Mouse (Mus musculus) megakaryocyte, adult 5-6 weeks (primary cell): Measurements from ENCODE around the gene Tmprss9. TPM values are rescaled to one million over a fixed set of nuclear protein-coding genes. Genes with fewer than 3 reads are reported as not detected.

ENCODE experiments used
- ATAC-seq: 2 replicates; pipeline ENCODE4 v1.8.0; 2016; ENCODE audit warnings: mild to moderate bottlenecking, inconsistent platforms; ENCODE audit not compliant: poor library complexity, severe bottlenecking
- total RNA-seq, 2 experiments: library from RNA; stranded (forward) in 1 of 2; stranded (reverse) in 1 of 2; fragments of 153-499, 151-499 nt in 1 of 2; fragments of 221-1000, 200-1000 nt in 1 of 2; gene quantifications; 2 replicates each; pipeline versions ENCODE4 v1.2.3 to v1.2.4; 2015 to 2017

Gene Tmprss9
- total RNA-seq, 2 experiments from 2014 or later = not detected

GRCm38 (mm10) chr10:80842334-80842733 lies 29.3 kb upstream of the Tmprss9 start:
- no peak for ATAC-seq

DNA sequence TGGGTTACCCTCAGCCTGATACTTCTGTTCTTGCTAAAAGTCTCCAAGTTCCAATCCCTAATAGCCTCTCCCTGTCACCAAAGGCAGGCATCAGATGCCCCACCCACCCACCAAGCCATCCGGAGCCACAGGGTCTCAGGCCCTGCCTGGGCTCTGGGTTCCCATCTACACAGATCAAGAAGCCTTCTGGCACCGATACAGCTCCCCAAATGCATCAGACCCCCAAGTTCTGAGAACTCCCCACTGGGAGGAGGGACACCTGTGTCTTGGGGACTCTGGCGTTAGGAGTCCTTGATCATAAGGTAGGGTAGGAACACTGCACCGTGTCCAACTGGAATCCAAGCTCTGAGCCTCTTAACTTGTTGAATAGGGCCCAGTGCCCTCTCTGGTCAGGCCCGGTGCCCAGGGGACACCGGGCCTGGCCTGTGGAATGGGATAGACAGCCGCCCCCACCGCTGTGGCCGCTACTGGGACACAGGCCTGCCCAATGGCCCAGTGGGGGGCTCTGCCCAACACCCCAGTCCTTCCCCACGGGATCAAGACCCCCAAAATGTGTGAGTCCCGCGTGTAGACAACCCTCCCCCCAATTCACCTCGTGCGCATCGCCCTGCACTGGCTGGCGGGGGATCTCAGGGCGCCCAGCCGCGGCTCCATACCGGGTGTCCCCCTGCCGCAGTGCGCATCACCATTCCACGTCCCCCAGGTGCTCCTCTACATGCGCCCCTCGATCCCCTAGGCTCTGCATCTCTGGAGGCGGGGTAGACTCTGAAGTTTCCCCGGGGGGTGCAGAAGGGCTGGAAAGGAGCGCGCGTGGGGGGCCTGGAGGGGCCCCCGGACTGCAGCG lies 28.3 kb upstream of the Tmprss9 start:
- no peak for ATAC-seq

GRCm38 (mm10) chr10:80843931-80844547 lies 27.6 kb upstream of the Tmprss9 start, which contains the start of gene Lingo3:
Gene Lingo3, minus strand, starts transcription at chr10:80844039.
- no peak for ATAC-seq

DNA sequence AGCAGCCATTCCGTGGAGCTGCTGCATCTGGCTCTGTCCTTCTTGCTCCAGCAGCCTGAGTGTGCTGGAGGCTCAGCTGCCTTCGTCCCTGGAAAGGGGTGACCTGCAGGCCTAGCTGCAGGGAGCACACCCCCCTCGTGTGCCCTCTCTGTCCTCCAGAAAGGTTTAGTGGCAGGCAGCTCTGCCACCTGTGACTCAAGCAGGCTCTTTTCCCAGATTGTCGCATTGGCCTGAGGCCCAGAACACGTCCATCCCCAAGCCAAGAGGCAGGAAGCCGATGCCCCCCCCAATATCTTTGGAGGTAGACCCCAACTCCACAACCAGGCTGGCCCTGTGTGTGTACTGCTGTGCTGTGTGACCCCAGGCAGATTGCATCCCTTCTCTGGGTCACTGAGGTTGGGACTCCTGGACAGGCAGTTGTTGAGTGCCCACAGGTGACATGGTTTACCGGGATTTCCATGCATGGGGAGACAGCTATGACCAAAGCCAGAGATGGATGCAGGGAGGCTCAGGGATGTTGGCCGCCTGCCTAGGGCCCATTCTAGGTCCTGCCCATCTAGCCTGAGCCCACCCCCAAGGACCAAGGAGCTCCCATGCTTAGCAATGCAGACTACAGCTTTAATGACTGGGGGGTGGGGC lies 26.5 kb upstream of the Tmprss9 start:
- ATAC-seq = no peak

GRCm38 (mm10) chr10:80845732-80846131 lies 25.9 kb upstream of the Tmprss9 start:
- ATAC-seq = no peak

DNA sequence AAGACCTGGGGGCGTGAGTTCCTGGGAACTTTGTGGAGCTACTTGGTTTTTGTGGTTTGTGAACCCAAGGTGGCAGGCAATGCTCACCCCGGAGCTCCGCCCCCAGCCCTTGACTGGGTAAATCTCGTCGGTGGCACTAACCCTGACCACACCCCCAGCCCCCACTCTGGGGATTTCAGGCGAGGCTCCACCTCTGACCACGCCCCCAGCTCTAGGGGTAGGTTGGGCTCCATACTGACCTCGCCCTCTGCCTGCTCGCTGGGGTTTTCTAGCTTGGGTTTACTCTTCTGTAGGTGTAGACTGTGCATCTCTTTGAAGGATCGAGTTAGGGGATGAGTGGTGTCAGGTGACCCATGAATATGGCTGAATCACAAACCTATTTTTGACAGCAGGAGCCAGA lies 23.1 kb upstream of the Tmprss9 start:
- ATAC-seq = peak; percentile 82

DNA sequence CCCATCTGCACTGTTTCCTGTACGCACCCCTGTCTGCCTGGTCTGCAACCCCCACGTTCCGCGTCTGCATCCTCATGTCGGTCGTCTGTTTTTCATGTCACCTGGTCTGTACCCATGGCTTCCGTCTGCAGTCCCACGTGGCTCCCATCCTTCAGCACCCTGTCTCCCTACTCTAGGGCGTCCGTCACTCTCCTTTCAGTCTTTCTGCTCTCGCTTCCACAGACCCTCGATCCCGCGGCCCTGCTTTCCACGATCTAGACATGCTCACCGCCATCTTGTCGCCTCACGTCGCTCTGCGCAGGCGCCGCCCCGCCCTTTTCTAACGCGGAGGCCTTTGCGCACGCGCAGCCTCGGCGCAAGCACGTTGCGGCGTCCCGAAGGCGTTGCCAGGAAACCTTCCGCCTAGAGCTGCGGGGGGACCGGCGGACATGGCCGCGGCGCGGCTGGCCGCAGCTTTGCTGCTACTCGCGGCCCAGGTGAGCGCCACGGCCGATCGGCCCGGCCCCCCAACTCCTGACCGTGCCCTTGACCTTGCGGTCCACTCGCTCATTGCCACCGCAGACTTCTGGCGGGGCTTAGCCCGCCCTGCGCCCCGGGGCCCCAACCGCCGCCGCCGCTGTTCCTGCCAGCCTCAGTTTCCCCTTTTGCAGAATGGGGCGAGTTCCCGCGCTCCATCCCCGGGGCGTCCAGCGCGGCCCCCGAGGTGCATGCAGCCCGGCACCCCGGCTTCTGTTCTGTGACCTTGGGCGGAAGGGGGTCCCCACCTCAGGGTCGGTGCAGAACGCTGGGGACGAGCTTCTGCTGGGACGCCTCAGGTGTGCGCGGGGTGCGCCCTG lies 16.5 kb upstream of the Tmprss9 start, which contains the start of the genes Lsm7 and Sppl2b:
Gene Lsm7 (minus strand): TSS at position 297 of the 836 bp plus-strand sequence.
Gene Sppl2b (plus strand): TSS at position 363 of the 836 bp plus-strand sequence.
- ATAC-seq = peak; percentile 91

- no peak for ATAC-seq
Observed at GRCm38 (mm10) chr10:80855749-80856073, 15.9 kb upstream of the Tmprss9 start.

- ATAC-seq = 0 out of 2 replicates have a peak, but pooled peaks have one; percentile 11
Observed at GRCm38 (mm10) chr10:80856267-80856666, 15.4 kb upstream of the Tmprss9 start.

DNA sequence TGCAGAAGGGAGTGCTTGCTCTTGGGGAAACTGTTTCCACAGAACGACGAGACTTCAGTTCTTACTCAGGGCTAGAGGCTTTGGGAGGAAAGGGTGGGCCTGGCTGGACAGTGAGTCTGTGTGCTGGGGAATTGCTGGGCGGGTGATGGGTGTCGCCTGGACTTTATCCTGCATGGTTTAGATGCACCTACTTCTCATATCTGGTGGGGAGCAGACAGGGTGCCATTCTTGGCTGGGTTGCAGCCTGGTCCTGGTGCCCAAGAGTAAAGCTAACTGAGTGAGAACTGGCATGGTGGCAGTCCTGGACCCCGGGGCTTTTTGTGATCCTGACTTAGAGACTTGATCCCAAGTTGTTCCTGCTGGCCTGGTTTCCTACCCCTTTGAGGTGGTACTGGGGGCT lies 14.7 kb upstream of the Tmprss9 start:
- ATAC-seq = no peak

DNA sequence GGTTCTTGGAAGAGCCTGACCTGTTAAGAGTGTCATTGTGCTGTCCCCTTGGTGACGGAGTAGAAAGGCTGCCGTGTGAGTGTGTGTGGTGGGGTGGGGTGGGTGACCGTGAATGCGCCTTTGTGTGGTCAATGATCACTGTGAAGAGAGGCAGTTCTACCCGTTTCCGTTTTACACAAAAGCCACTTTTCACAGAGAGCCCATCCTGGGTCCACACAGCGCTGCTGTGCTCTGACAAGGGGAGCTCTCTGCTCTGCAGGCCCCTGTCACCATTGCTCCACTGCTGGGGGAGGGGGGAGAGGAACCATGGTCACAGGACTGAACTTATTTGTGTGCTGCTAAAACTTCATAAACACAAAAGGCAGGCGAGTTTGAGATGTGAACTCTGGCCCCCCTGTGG lies 14.3 kb upstream of the Tmprss9 start:
- no peak for ATAC-seq

DNA sequence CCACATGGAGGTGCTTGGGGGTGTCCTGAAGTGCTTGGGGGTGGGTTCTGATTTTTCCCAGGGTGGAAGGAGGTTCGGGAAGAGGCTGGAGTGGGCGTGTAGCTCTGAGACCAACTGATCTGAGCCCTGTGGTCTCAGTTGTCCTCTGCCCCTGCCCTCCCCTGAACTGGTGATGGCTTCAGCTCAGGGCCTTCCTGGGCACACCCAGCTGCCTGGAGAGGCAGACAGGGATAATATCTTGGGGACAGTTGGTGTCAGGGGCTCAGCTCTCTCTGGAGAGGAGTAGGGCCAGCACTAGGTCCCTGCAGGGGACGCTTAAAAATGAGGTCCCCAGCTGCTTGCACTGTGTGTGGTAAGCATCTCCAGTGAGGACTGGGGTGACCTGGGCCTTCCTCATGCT lies 13.8 kb upstream of the Tmprss9 start:
- ATAC-seq = no peak

DNA sequence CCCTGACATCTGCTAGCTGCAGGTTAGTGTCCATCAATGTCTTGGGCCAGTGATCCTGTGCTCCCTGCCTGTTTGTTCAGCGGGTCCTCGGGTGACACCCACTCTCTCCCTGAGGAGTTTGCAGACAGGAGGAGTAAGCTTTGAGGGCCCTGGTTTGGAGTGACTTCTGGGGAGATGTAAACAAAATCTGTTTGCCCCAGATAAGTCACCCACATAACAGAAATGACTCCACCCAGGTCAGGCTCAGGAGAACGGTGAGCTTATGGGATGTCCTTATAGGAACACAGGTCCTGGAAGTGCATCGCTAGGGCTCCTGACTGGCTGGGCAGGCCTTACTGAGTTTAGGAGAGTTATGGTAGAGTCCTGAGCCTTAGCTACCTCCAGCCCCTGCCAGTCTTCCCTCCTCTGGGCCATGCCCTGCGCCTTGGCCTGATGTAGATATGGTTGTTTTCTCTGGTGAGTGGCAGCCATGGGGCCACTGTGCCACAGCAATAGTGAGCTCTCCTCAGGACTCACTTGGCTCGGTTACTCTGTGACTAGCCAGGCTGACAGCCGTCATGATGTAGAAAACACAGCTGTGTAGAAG lies 13.2 kb upstream of the Tmprss9 start:
- 0 out of 2 replicates have a peak, but pooled peaks have one; percentile 8 for ATAC-seq

DNA sequence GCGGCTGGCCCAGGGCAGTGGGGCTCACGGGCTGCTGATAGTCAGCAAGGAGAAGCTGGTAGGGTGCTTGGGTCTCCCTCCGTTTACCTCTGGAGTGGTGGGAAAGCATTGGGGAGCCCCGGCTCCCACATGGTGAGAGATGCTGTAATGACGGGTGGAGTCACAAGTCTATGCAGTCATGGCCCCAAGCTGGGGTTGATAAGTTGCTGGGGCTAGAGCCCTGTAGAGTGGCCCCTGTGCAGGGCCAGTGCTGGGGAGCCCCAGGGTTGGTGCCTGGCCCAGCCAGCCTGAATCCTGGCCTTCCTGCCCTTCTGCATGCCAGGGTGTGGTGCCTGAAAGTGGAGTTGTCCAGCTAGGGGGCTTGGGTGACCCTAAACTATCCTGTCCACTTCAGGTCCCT lies 9.3 kb upstream of the Tmprss9 start:
- no peak for ATAC-seq

DNA sequence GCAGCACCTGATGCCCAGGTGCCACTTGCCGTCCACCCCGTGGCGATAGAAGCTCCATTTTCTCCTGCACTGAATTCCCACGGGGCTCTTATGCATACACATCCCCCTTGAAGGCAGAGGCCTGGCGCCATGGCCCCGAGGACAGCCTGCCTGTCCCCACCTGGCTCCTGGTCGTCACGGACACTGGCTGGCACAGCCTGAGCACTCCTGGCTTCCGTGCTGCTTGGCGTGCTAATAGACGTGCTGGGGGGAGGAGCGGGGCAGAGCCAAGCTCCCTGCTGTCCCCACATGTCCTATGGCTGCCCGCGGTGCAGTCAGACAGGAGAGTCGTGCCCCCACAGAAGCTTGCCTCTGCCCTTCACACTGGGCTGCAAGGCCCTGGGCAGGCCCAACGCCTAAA lies 7.2 kb upstream of the Tmprss9 start:
- ATAC-seq = no peak

- ATAC-seq = no peak
Observed at GRCm38 (mm10) chr10:80870993-80871392, 655 bp upstream of the Tmprss9 start.

- no peak for ATAC-seq
Observed at GRCm38 (mm10) chr10:80874035-80874434, 2.4 kb downstream of the Tmprss9 start.

DNA sequence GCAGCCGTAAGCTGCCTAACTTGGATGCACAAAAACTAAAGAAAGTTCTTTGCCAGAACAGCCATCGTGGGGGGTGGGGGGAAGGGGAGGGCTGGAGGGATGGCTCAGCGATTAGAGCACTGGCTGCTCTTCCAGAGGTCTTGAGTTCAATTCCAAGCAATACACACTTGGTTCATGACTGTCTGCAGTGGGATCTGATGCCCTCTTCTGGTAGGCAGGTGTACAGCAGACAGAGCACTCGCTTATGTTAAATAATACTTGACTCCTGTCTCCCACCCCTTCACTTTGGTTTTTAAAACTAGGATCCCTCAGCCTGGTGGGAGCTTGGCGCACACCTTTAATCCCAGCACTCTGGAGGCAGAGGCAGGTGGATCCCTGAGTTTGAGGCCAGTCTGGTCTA lies 4.4 kb downstream of the Tmprss9 start:
- peak; percentile 58; the same call in 1 of the 2 replicates for ATAC-seq

DNA sequence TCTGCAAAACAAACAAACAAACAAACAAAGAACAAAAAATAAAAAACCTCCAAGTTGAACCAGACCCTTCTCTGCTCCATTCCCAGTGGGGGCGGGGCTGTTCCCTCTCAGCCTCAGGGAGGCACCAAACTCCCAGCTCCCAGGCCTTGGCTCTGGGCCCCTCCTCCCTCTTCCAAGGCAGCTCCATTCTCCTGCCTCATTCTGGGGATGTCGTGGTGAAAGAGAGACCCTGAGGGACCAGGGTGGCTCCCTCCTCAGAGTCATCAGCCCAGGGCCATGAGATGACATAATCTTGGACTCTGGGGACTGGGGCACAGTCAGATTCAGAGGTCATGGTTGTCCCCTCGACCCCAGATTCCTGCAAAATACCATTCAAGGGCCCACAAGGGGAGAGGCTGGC lies 4.9 kb downstream of the Tmprss9 start:
- ATAC-seq = no peak

GRCm38 (mm10) chr10:80880131-80880641 lies 8.5 kb downstream of the Tmprss9 start:
- ATAC-seq = peak; percentile 87
